Mouse (Mus musculus) thymus, postnatal 25 days (tissue): ENCODE results near the gene Mreg.

ENCODE experiments used
- DNase-seq: peaks from one replicate; pipeline ENCODE4 v3.0.0; 2022

Mreg gene

GRCm38 (mm10) chr1:72226887-72227481 is 14.9 kb upstream of the Mreg start:
- no peak for DNase-seq

- peak; percentile 25 for DNase-seq
Observed at GRCm38 (mm10) chr1:72226172-72226886, 14.2 kb upstream of the Mreg start.

- peak; percentile 86 for DNase-seq
Observed at GRCm38 (mm10) chr1:72225720-72226171, 13.6 kb upstream of the Mreg start.

GRCm38 (mm10) chr1:72225054-72225718 is 13.1 kb upstream of the Mreg start:
- DNase-seq, result no peak

- DNase-seq, result no peak
Observed at GRCm38 (mm10) chr1:72220008-72220407, 7.9 kb upstream of the Mreg start.

- no peak for DNase-seq
Observed at GRCm38 (mm10) chr1:72219116-72219515, 7.0 kb upstream of the Mreg start.

- DNase-seq, result no peak
Observed at GRCm38 (mm10) chr1:72218626-72219025, 6.5 kb upstream of the Mreg start.

- DNase-seq, result no peak
Observed at GRCm38 (mm10) chr1:72216761-72217160, 4.7 kb upstream of the Mreg start.

GRCm38 (mm10) chr1:72215174-72215573 is 3.1 kb upstream of the Mreg start:
- no peak for DNase-seq

GRCm38 (mm10) chr1:72214470-72214961 is 2.4 kb upstream of the Mreg start:
- DNase-seq, result no peak

- no peak for DNase-seq
Observed at GRCm38 (mm10) chr1:72213954-72214353, 1.8 kb upstream of the Mreg start.

GRCm38 (mm10) chr1:72210803-72211679 is 1.1 kb downstream of the Mreg start:
- no peak for DNase-seq

GRCm38 (mm10) chr1:72208095-72208494 is 4.0 kb downstream of the Mreg start:
- DNase-seq, result no peak

GRCm38 (mm10) chr1:72205113-72205512 is 7.0 kb downstream of the Mreg start:
- no peak for DNase-seq

GRCm38 (mm10) chr1:72203204-72203603 is 8.9 kb downstream of the Mreg start:
- no peak for DNase-seq

- no peak for DNase-seq
Observed at GRCm38 (mm10) chr1:72202705-72203104, 9.4 kb downstream of the Mreg start.

- DNase-seq, result no peak
Observed at GRCm38 (mm10) chr1:72202068-72202467, 10.0 kb downstream of the Mreg start.

- DNase-seq, result no peak
Observed at GRCm38 (mm10) chr1:72201126-72201525, 11.0 kb downstream of the Mreg start.

GRCm38 (mm10) chr1:72198142-72198806 is 13.8 kb downstream of the Mreg start:
- no peak for DNase-seq

GRCm38 (mm10) chr1:72196626-72197359 is 15.3 kb downstream of the Mreg start:
- no peak for DNase-seq

- DNase-seq, result no peak
Observed at GRCm38 (mm10) chr1:72196123-72196522, 16.0 kb downstream of the Mreg start.

GRCm38 (mm10) chr1:72191449-72191848 is 20.7 kb downstream of the Mreg start:
- DNase-seq, result no peak
